Mouse (Mus musculus) thymus, adult 18-20 months (tissue): ENCODE data around the gene Phyh.
"Not testable (repeated sequence)": the region's sequence is repeated elsewhere in the genome, so short reads cannot be mapped to it uniquely, and the experiment has no call there.

Experiments used
- DNase-seq, 2 experiments: peaks; one replicate each; pipeline ENCODE4 v3.0.0; 2022; ENCODE audit warnings: mixed read lengths in 2 of 2

Phyh gene

DNA sequence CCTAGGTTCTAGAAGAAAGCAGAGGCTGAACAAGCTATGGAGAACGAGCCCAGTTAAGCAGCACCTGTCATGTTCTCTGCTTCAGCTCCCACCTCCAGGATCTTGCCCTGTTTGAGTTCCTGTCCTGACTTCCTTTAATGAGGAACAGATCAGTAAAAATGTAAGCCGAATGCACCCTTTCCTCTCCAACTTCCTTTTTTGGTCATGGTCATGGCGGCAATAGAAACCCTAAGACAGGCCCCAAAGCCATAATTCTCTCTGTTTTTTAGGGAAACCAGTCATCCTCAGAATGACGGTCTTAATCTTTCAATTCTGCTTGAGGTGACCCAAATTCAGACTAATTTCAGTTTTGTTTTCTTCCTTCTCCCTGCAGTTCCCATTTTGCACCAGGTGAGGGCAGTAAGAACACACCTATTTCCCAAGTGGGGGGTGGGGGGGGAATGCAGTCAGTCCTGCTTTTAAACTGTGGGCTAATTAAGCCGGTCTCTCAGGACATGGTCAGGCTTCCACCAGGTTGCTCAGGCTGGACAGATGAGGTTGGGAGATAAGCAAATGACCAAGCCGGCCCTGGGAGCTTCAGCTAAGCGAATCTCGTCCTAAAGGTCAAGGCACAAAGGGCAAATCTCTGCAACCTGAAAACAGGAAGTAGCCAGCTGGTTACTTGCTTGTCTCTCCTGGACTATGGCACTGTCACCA is 1.3 kb upstream of the Phyh start:
- DNase-seq = peak in 1 of 2 experiments; percentile 26

DNA sequence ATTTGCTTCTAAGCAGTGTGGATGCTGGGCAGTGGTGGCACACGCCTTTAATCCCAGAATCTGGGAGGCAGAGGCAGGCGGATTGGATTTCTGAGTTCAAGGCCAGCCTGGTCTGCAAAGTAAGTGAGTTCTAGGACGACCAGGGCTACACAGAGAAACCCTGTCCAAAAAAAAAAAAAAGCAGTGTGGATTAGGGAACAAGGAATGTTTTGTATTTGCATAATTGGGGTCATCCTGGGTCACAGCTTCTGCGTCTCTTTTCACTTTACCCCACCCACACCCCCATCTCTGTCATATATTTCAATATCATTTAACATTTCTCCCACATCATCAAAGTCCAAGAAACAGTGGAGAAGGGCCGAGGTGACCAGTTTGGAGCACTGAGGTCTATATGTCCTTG is 2.2 kb downstream of the Phyh start:
- DNase-seq = no peak

DNA sequence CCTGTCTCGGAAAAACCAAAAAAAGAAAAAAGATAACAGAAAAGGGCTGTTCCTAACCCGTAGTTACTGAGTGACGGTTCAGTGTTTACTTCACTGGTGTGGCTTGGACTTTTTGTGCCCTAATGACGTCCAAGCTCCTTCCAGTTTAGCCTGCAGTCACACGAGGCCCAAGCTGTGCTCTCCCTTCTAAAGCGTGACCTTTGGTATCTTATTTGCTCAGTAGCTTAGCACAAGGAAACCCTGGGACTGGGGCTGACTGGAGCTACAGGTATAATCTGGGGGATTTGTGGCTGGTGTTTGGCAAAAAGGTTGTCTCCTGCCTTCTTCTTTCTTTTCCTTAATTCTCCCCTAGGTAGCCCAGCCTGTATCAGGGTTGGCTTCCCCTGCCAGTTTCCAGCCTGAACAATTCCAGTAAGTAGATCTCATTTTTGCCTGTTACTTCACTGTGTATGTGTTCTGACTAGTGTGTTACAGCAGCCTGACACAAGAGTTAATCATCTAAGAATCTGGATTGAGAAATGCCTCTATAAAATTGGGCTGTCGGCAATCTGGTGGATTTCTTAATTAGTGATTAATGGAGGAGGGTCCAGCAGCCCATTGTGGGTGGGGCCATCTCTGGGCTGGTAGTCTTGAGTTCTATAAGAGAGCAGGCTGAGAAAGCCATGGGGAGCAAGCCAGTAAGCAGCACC is 3.8 kb downstream of the Phyh start:
- no peak for DNase-seq

DNA sequence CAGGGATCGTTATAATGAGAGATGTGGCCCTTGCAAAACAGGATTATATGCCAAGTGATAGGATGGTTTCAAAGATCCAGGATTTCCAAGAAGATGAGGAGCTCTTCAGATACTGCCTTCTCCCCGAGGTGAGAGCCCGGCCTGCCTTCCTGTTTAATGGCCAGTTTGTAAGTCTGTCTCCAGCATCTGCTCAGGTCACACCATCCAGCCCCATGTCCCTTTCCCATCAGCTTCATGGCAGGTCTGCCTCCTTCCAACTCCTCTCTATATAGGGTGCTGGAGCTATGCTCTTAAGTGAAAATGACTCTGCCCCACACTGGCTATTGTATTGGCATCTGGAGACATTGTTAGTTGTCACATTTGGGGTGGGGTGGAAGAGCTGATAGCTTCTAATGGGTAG is 8.6 kb downstream of the Phyh start:
- no peak for DNase-seq

DNA sequence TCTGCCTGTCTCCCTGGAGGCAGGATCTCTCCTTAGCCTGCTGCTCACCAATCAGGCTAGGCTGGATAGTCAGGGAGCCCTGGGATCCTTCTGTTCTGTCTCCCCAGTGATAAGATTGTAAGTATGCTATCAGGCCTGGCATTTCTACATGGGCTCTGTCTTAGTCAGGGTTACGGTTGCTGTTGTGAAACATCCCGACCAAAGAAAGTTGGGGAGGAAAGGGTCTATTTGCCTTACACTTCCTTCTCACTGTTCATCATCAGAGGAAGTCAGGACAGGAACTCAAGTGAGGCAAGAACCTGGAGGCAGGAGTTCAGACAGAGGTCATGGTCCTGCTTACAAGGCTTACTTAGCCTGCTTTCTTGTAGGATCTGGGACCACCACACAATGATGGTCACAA is 10.4 kb downstream of the Phyh start:
- no peak for DNase-seq

DNA sequence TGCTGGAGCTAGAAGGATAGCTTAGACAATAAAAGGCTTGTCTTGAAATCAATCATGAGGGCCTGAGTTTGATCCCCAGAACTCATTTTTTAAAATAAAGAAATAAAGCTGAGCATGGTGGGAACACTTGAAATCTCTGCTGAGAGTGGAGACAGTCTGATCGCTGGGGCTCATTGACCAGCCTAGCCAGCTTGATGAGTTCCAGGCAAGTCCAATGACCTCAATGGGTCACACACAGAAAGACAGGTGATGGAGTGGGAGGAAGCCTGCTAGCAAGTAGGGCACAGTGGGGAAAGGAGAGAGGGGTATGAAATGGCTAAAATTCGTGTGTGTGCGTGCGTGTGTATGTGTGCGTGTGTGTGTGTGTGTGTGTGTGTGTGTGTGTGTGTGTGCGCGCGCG is 15.7 kb downstream of the Phyh start:
- DNase-seq = no peak

DNA sequence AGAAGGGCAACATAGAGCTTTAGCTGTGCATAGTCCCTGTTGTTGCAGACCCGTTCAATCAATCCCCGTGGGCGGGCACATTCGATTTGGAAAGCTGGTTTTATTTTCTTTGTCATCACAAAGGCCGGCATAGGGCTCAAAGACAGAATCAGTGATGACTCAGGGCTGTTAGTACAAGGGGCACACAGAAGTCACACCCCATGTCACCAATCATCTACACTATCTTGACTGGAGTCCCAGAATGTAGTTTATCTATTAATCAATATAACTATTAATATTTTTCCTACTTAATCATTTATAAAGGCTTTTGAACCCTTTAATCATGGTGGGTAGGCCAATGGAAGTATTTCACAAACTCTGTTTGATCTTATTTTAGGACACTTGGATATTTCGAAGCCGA is 19.1 kb downstream of the Phyh start:
- no peak for DNase-seq

DNA sequence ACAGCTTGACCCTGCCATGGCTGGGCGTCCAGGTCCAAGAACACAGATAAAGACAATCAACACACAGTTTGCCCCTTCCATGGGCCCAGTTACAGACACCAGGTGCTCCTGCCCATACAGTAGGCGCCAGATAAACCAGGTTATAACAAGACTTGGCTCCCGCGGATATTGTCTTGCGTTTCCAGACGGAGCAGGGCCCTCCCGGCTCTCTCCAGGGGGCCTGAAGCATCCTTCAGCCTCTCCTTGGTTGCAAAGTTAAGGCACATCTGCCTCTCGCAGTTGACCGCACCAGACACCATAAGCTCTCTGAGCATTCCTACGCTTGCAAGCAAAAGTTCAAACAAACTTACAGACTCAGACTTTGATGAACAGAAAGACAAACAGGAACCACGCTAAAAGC is 22.0 kb downstream of the Phyh start:
- DNase-seq = no peak

DNA sequence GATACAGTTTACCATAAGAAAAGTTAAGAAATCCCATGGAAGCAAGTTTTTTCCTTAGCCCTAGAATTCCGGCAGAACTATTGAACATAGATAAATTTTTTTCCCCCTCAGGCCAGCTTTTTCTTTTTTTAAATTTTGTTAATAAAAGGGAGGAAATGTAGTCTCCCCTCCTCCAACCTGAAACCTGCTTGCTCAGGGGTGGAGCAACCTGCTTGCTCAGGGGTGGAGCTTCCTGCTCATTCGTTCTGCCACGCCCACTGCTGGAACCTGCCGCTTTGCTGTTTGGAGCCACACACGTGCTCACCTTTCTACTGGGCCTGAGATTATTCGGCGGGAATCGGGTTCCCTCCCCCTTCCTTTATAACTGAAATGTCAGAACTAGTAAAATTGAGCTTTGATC is 30.9 kb downstream of the Phyh start:
- not testable (repeated sequence) for DNase-seq

DNA sequence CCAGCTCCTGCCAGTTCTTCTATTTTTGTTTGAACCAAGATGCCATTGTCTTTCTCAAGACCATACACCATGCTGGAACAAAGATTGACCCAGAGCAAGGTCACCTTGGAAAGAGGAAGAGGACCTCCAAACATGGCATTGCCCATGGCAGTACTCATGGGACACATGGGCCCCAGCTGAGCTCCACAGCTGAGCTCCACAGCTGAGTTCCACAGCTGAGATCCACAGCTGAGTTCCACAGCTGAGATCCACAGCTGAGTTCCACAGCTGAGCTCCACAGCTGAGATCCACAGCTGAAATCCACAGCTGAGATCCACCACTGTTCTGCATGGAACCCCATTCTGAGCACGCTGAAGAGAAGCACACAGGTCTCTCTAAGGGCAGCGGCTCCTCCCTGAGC is 32.2 kb downstream of the Phyh start:
- no peak for DNase-seq

DNA sequence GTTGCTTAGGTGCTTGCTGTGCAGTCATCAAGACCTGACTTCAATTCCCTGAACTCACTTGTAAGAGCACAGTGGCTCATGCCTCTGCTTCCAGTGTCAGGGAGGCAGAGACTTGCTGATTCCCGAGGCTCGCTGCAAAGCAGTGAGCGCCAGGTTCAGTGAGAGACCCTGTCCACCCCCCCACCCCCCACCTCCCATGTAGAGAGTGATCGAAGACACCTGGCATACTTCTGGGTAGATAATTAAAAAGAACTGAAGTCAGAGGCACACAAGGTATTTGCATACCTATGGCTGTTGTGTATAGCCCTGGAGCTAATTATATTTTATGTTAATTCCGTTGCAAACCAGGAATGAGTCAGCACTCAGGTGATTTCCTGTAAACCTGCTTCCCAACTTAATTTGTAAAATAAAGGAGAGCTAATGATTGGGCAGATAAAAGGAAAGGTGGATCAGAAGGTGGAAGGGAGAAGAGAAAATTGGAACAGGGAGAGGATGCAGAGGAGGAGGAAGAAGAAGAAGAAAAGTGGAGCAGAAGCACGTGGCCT is 35.5 kb downstream of the Phyh start:
- no peak for DNase-seq

DNA sequence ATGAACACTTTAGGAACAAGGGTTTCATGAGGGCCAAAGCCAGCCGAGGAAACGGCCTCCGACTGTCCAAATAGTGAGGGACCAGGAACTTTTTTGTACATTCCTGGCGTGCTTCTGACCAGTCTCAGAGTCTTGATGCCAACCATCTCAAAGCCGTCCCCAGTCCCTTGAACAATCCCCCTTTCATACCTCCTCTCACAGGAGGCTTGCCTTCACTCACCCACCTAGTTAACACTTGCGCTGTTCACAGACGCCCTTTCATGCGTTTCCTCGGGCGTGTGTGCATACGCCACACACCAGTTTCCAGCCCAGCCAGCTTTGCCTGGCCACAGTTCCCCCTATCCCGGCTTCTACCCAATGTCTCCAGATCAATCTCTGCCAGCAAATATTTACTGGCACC is 39.2 kb downstream of the Phyh start:
- DNase-seq = no peak

DNA sequence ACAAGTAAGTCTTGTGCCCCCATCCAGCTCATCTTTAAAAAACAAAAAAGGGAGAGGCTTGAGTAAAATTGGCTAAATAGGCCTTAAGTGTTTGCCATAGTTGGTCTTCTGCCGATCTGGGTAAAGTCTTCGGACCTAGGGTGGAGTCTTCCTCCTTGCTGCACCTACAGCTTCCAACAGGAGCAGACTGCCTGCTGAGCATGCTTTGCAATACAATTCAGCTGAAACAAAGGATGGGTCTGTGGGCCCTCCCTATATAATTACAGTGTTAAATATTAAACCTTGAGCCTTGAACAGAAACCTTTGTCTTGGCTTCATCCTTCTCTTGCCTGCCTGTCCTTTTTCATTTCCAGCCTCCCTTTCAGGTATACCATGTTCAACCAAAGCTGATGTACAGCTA is 49.0 kb downstream of the Phyh start:
- no peak for DNase-seq

DNA sequence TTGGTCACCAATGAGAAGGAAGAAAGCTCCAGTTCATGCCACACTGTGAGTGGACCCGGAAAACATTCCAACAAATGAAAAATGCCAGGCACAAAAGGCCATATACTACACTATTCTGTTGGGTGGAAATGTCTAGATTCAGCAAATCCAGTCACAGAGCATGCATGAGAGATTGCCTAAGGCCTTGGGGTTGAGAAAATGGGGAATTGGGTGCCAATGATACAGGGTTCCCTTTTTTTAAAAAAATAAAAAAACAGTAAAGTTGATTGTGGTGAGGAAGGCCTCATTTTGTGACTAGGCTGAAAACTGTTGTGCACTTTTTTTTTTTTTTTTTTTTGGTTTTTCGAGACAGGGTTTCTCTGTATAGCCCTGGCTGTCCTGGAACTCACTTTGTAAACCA is 50.3 kb downstream of the Phyh start:
- no peak for DNase-seq

DNA sequence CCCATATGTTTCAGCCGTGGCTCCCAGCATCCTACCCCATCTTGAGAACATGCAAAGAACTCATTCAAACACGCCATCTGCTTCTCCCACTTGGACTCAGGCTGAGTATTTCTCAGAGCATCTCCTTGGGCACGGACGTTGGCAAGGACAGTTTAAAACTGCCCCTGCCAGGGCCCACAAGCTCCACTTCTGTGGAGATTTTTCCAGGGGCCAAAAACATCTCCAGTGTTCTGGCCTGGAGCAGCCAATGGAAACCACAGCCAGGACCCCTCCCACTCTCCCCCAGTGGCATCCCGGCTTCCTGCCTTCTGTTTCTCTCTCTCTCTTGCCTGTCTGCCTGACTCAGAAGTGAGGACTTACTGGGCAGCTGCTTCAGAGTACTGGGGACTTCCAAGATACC is 57.0 kb downstream of the Phyh start, which contains the start of gene Ucma:
Gene Ucma, plus strand, starts transcription at position 316 of the 400 bp plus-strand sequence.
- DNase-seq = no peak

DNA sequence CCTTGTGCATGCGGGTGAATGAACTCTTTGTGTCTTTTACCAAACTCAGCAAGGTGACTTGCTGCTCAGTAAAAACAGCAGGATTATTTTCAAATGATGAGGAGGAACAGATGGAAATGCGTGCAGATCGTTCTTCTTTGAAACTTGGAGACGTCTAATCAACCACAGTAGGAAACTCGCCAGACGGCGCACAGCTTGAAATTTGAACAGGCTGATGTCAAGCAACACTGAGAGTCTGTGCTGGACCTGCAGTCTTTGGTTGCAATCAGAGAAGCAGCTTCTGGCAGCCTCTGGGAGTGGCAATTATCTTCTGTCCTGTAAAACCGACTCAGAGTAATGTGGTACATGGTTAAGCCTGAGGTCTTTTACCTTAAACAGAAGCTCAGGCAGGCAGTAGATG is 59.3 kb downstream of the Phyh start:
- no peak for DNase-seq

DNA sequence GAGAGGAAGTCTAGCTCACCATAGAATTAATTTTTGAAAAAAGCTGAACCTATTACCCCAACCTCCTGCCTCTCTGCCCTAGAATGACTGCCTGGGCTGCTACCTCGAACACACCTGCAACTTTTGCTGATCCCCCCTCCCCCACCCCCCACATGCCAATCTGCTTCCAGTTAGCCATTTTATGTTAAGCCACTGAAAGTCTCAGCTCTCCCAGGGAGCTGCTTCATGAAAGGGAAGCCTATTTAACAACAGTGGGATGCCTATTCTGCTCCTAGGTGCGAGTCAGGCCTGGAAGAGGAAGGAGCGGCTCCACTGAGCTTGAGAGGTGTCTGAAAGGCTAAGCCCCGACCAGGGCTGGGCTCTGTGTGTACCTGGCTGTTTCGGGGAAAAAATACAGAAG is 65.2 kb downstream of the Phyh start:
- DNase-seq = no peak

DNA sequence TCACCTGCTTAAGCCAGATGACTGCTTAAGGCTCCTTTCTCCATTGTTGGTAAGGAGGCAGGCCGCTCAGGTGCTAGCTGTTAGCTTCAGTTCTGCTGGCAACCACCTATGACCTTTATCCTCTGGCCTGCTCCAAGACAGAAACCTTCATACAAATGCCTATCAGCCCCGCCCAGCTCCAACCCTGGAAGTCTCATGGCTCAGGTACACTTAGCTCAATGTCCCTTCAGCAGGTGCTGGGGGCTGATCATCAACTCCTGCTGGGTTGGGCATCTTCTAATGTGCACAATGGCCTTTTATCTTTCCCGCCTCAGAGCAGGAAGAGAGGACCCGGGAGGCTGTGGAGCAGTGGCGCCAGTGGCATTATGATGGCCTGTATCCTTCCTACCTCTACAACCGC is 66.2 kb downstream of the Phyh start:
- DNase-seq = no peak

DNA sequence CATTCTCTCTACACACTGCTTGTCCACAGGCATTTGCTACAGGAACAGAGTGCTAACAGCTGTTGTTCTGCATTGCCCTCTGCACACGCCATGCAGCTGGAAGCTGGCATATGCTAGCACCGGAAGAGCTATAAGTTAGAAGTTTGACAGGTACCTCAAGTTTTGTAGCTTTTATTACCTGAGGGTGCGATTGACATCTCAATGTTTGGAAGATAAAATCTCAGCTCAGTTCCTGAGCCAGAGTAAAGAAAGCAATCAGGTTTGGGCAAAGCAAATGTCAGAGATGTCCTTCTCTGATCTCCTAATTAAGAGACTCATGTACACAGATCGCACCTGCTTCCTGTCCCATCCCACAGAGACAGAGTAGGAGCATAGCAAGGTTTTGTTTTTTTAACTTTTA is 68.0 kb downstream of the Phyh start:
- no peak for DNase-seq

DNA sequence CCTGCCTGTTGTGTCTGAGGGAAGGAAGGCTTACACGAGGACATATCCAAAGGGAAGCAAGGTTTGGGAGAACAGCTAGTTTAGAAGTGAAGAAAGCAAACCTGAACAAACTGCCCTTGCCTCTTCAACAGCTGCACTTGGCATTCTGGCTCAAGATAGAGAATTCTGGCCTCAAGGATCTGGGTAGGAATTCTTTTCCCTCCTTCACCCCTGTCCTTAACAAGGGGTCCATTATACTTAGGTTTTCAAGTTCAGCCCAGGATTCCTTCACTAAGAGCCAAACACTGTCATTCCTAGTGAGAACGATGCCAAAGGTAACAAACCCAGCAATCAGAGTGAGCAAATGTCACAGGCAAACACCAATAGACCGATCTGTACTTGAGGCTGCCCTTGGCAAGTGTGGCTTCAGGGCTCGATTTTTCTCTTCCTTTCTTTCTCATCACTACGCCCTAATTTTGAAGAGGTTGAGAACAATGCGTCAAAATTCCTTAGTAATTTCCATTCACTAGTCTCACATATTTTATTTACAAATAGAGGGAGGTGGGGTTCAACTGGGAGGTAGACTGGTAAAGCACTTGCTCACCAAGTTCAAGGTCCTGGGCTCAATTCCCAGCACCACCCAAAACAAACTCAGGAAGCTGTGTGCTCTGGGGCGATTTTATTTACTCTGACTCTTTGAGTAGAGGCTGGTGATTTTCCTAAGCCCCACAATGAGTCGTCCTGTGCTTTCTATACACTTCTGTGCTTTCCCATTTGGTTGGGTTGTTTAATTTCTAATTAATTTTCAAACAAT is 68.8 kb downstream of the Phyh start:
- no peak for DNase-seq
